Mouse (Mus musculus): ENCODE results near the gene Mcoln2. TPM values are rescaled to one million over a fixed set of nuclear protein-coding genes. Genes with fewer than 3 reads are reported as not detected.

Mcoln2 gene
- polyA plus RNA-seq, 1 experiment from 2014 or later: 0.35 TPM

Other genes with a start within 250 kb of the Mcoln2 start
- gene Bcl10, start 227.0 kb upstream of the Mcoln2 start, polyA plus RNA-seq (2016; fragmentation: Nextera tagmentation; extraction: Ambion mirVana): 52.0 and 52.5 TPM in 2 replicates
- 61.4 and 64.3 TPM in 2 replicates for gene 2410004B18Rik, start 211.8 kb upstream of the Mcoln2 start, polyA plus RNA-seq (2016; fragmentation: Nextera tagmentation; extraction: Ambion mirVana)
- 1.4 and 2.0 TPM in 2 replicates for gene Syde2, start 162.0 kb upstream of the Mcoln2 start, polyA plus RNA-seq (2016; fragmentation: Nextera tagmentation; extraction: Ambion mirVana)
- gene Wdr63, start 41.7 kb upstream of the Mcoln2 start, polyA plus RNA-seq (2016; fragmentation: Nextera tagmentation; extraction: Ambion mirVana): 1.8 TPM in 2 replicates
- 2.3 and 4.4 TPM in 2 replicates for gene Mcoln3, start 32.4 kb upstream of the Mcoln2 start, polyA plus RNA-seq (2016; fragmentation: Nextera tagmentation; extraction: Ambion mirVana)
- 1.0 and 1.1 TPM in 2 replicates for gene Lpar3, start 71.1 kb downstream of the Mcoln2 start, polyA plus RNA-seq (2016; fragmentation: Nextera tagmentation; extraction: Ambion mirVana)

All from hindbrain, embryonic 12.5 days (tissue).